Mouse (Mus musculus) limb, embryonic 14.5 days (tissue): ENCODE measurements around the gene Slc24a4. TPM values are rescaled to one million over a fixed set of nuclear protein-coding genes. Genes with fewer than 3 reads are reported as not detected.

Source experiments
- ATAC-seq: fragments of 200-750 bp; cut with Nextera tagmentation; 2 replicates; pipeline ENCODE4 v1.8.0; 2017; ENCODE audit warnings: low read depth, moderate number of reproducible peaks, moderate TSS enrichment; ENCODE audit not compliant: low FRiP score
- DNase-seq: peaks from one replicate; pipeline ENCODE4 v3.0.0-alpha.2; 2015; ENCODE audit warnings: low spot score
- H3K27ac ChIP-seq: fragments of 300-500 bp; sonication (generic); replicated peaks from 2 replicates; pipeline ENCODE4 v1.5.1; 2014; ENCODE audit warnings: low read depth, mild to moderate bottlenecking, low read length, moderate library complexity, mixed read lengths
- H3K27me3 ChIP-seq: fragments of 300-500 bp; sonication (generic); 2 replicates; pipeline ENCODE4 v1.6.1; 2014; ENCODE audit warnings: low read length, mixed read lengths; ENCODE audit not compliant: control insufficient read depth, insufficient read depth
- H3K36me3 ChIP-seq: fragments of 300-500 bp; sonication (generic); 2 replicates; pipeline ENCODE4 v1.6.1; 2014; ENCODE audit warnings: mild to moderate bottlenecking, low read length, moderate library complexity, mixed read lengths; ENCODE audit not compliant: control insufficient read depth, insufficient read depth
- H3K4me1 ChIP-seq: fragments of 300-500 bp; sonication (generic); 2 replicates; pipeline ENCODE4 v1.6.1; 2014; ENCODE audit warnings: antibody characterized with exemption, low read length, mixed read lengths; ENCODE audit not compliant: control insufficient read depth, insufficient read depth
- H3K4me2 ChIP-seq: fragments of 300-500 bp; sonication (generic); replicated peaks from 2 replicates; pipeline ENCODE4 v1.6.1; 2014; ENCODE audit warnings: low read depth, mild to moderate bottlenecking, low read length, moderate library complexity; ENCODE audit not compliant: severe bottlenecking
- H3K4me3 ChIP-seq: fragments of 300-500 bp; sonication (generic); replicated peaks from 2 replicates; pipeline ENCODE4 v1.5.1; 2014; ENCODE audit warnings: low read length
- H3K9ac ChIP-seq: fragments of 300-500 bp; sonication (generic); 2 replicates; pipeline ENCODE4 v1.6.1; 2014; ENCODE audit warnings: mild to moderate bottlenecking, low read depth, low read length, moderate library complexity; ENCODE audit not compliant: severe bottlenecking
- H3K9me3 ChIP-seq: fragments of 300-500 bp; sonication (generic); 2 replicates; pipeline ENCODE4 v1.6.1; 2016; ENCODE audit warnings: low read length; ENCODE audit not compliant: control insufficient read depth
- POLR2A ChIP-seq: fragments of 200-500 bp; IDR thresholded peaks from 2 replicates; pipeline ENCODE4 v1.8.0; 2012; ENCODE audit warnings: inconsistent platforms, mild to moderate bottlenecking, moderate library complexity, borderline replicate concordance; ENCODE audit not compliant: insufficient read depth, insufficient read length; ENCODE audit errors: extremely low read depth
- WGBS: fragments of 180-500 bp; shearing (Covaris S2); extraction: QIAGEN DNeasy Blood & Tissue Kit; methylation state at CpG from one replicate; pipeline ENCODE4 v1.1.7; 2014; 5-methylcytosine and 5-hydroxymethylcytosine counted together
- polyA plus RNA-seq, 2 experiments: library from polyadenylated mRNA; depleted of rRNA in 1 of 2; stranded (reverse) in 1 of 2; unstranded in 1 of 2; fragments of >200 nt; fragmentation: Nextera tagmentation in 1 of 2; extraction: Ambion mirVana in 1 of 2; gene quantifications; 2 replicates each; pipeline versions ENCODE4 v1.2.1 to v1.2.3; 2012 to 2014

Slc24a4 gene
- polyA plus RNA-seq, 2 experiments, result 0.77 to 1.7 TPM

DNA sequence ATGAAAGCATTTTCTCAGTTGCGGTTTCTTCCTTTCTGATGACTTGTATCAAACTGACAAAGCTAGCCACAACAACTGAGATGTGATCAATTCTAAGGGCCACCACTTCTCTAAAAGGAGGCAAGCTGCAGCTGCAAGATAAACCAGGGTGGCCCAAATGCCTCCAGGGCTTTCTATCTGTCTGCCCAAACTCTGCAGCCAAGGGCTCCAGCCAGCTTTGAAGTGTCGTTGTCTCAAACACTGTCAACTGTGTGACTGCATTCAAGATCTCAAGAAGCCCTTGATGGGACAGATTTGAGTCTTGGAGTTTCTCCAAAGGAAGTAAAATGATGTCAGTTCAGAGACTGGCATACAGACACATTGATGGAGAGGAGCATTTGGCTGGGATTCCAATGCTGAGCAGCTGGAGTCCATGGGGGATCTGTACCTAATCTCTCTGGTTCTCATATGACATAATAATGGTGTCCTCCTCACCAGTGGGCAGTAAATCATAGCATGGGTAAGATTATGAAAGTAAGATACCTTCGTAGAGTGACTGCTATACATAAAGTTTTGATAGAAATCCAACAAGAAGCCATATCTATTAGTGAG lies 130.1 kb downstream of the Slc24a4 start:
- ATAC-seq (no peak), DNase-seq (no peak)
- H3K36me3 ChIP-seq, result no peaks in the 10 kb centered on the region
- H3K4me1 ChIP-seq, result peaks cover 26% of the 10 kb centered on the region
- H3K9ac ChIP-seq, result no peak overlapping the region
- H3K27ac ChIP-seq, result no peak overlapping the region
- H3K27me3 ChIP-seq, result no peaks in the 10 kb centered on the region
- H3K4me3 ChIP-seq, result no peak overlapping the region
- WGBS, result 72% methylated on average over 3 of the region's 3 CpGs
- H3K4me2 ChIP-seq, result no peak overlapping the region
- no peaks in the 10 kb centered on the region for H3K9me3 ChIP-seq
- TF ChIP-seq POLR2A, result no peak

DNA sequence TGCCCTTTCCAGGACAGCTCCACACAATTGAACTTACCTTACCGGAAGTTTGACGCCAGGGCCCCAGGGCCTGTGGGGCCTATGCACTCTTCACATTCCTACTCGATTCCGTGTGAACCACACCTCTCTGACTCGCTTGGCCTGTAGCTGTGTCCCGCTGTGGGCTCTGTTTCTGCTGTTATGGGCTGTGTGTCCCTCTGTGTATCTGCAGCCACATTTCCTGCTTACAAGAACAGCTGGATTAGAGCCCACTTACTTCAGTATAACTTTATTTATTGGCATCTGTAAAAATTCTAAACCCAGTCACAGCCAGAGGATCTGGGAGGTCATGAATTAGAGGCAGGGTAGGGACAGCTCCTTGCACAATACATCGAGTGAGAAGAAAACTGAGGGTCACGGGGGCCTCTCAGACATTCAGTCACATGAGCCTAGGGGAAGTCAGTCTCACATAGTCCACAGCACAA lies 133.4 kb downstream of the Slc24a4 start:
- Histone ChIP-seq H3K27ac (peak overlapping the region; percentile 38; the same call in 1 of the 2 replicates), H3K9ac (no peak overlapping the region), H3K27me3 (no peaks in the 10 kb centered on the region), H3K36me3 (no peaks in the 10 kb centered on the region), H3K4me1 (peaks cover 28% of the 10 kb centered on the region), H3K9me3 (no peaks in the 10 kb centered on the region), H3K4me2 (no peak overlapping the region), H3K4me3 (no peak overlapping the region)
- no peak for TF ChIP-seq POLR2A
- ATAC-seq, result peak; percentile 78
- 13% methylated on average over 8 of the region's 8 CpGs for WGBS
- peak; percentile 55 for DNase-seq

DNA sequence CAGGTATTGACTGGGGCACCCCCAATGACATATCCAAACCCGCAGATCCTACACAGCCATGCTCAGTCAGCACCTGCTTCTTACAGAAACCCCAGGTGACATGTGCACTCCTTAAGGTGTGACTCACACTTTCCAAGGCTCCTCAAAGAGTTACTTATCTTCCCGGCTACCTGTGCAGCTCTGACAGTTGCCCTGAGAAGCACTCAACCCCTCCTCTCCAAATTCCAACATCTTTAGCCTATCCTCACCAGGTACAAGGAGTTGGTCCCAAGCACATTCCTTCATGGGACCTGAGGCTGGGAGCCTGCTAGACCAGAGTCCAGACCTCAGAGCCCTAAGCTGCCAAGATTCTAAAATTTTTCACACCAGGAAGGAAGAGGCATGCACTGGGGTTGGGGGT lies 134.3 kb downstream of the Slc24a4 start:
- no peak overlapping the region for H3K4me2 ChIP-seq
- H3K4me1 ChIP-seq, result peaks cover 28% of the 10 kb centered on the region
- 95% methylated on average over 2 of the region's 2 CpGs for WGBS
- no peak overlapping the region for H3K9ac ChIP-seq
- no peak for TF ChIP-seq POLR2A
- no peaks in the 10 kb centered on the region for H3K27me3 ChIP-seq
- no peaks in the 10 kb centered on the region for H3K36me3 ChIP-seq
- no peak overlapping the region for H3K27ac ChIP-seq
- no peak overlapping the region for H3K4me3 ChIP-seq
- DNase-seq, result no peak
- H3K9me3 ChIP-seq, result no peaks in the 10 kb centered on the region
- ATAC-seq, result no peak

DNA sequence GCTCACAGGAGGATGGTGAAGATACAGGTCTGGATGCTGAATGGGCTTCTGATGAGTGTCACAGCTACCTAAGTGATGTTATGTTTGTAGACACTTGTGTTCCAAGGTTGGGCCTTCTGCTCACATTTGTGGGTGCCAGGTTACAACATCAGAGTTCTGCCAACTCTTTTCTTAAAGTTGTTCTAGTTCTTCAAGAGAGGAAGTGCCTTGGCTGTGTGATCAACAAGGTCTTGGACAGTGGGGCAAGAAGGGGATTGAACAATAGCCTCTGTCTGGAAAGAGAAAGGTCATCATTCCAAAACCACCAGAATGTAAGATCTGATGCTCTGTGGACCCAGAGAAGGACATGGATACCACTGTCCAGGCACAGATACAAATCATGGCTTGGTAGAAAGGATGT lies 134.7 kb downstream of the Slc24a4 start:
- H3K9ac ChIP-seq, result no peak overlapping the region
- H3K27me3 ChIP-seq, result no peaks in the 10 kb centered on the region
- no peaks in the 10 kb centered on the region for H3K36me3 ChIP-seq
- ATAC-seq, result no peak
- no peak overlapping the region for H3K27ac ChIP-seq
- H3K4me2 ChIP-seq, result no peak overlapping the region
- no peak overlapping the region for H3K4me3 ChIP-seq
- peaks cover 28% of the 10 kb centered on the region for H3K4me1 ChIP-seq
- DNase-seq, result no peak
- TF ChIP-seq POLR2A, result no peak
- H3K9me3 ChIP-seq, result no peaks in the 10 kb centered on the region

DNA sequence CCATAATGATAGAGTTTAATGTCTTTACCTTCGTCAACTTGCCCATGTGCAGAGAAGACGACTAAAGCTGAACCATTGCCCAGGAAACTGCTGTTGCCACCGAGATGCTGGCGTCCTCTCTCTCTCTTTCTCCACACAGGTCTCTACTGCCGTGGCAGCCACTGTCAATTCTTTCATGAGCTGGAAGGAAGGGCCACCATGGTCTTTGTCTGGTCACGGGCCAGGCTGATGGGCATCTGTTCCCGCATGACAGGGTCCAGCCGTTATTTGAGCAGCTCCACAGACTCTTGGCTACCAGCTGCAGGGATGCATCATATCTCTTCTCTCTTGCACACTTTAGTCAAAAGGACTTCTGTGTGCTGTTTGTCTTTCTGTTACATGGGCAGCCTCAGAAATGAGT lies 137.9 kb downstream of the Slc24a4 start:
- DNase-seq, result no peak
- H3K4me3 ChIP-seq, result no peak overlapping the region
- H3K9me3 ChIP-seq, result no peaks in the 10 kb centered on the region
- no peak overlapping the region for H3K9ac ChIP-seq
- whole genome bisulfite sequencing, result 83% methylated on average over 8 of the region's 8 CpGs
- H3K27ac ChIP-seq, result no peak overlapping the region
- H3K4me1 ChIP-seq, result peaks cover 23% of the 10 kb centered on the region
- H3K27me3 ChIP-seq, result no peaks in the 10 kb centered on the region
- no peak overlapping the region for H3K4me2 ChIP-seq
- no peak for TF ChIP-seq POLR2A
- no peak for ATAC-seq
- H3K36me3 ChIP-seq, result no peaks in the 10 kb centered on the region
